Mouse (Mus musculus) cerebellum, adult 2 months (tissue): Measurements from ENCODE around the gene Fam228a. TPM values are rescaled to one million over a fixed set of nuclear protein-coding genes. Genes with fewer than 3 reads are reported as not detected.

Experiments
- DNase-seq, 2 experiments: peaks; one replicate each; pipeline ENCODE4 v3.0.0; 2021
- H3K27ac ChIP-seq: fragments of 200-500 bp; 2 replicates; pipeline ENCODE4 v1.5.1; 2012; ENCODE audit warnings: low read length, control low read depth, inconsistent platforms; ENCODE audit not compliant: insufficient read depth
- H3K27me3 ChIP-seq: fragments of 200-500 bp; 2 replicates; pipeline ENCODE4 v1.6.1; 2012; ENCODE audit warnings: inconsistent platforms, mild to moderate bottlenecking, low read length, moderate library complexity; ENCODE audit not compliant: control insufficient read depth, insufficient read depth
- H3K4me1 ChIP-seq: fragments of 200-500 bp; 2 replicates; pipeline ENCODE4 v1.6.1; 2011; ENCODE audit warnings: low read length; ENCODE audit not compliant: control insufficient read depth, insufficient read depth
- H3K4me3 ChIP-seq: fragments of 200-500 bp; replicated peaks from 2 replicates; pipeline ENCODE3; 2011; ENCODE audit warnings: mild to moderate bottlenecking, low read depth, low read length, control low read depth; ENCODE audit not compliant: insufficient read depth
- CTCF ChIP-seq: fragments of 200-500 bp; IDR thresholded peaks from 2 replicates; pipeline ENCODE4 v1.5.1; 2011; ENCODE audit warnings: low read depth, mild to moderate bottlenecking, control low read depth, low read length, moderate library complexity, borderline replicate concordance; ENCODE audit not compliant: insufficient read depth
- POLR2A ChIP-seq: fragments of 200-500 bp; IDR thresholded peaks from 2 replicates; pipeline ENCODE4 v1.6.1; 2011; ENCODE audit warnings: low read length, control low read depth, borderline replicate concordance; ENCODE audit not compliant: insufficient read depth
- WGBS: fragments of 180-500 bp; shearing (Covaris S2); methylation state at CpG from one replicate; pipeline ENCODE4 v1.1.7; 2018; 5-methylcytosine and 5-hydroxymethylcytosine counted together
- polyA plus RNA-seq: library from polyadenylated mRNA; depleted of rRNA; stranded (reverse); fragments of >200 nt; gene quantifications from 2 replicates; pipeline ENCODE4 v1.2.3, GENCODE M21; 2012

Gene Fam228a
- polyA plus RNA-seq, 1 experiment, result 2.1 TPM

GRCm38 (mm10) chr12:4732332-4732731 is 5.9 kb downstream of the Fam228a start:
- TF ChIP-seq CTCF, result no peak
- no peak for TF ChIP-seq POLR2A
- WGBS, result 60% methylated on average over 4 of the region's 4 CpGs
- Histone ChIP-seq H3K27me3 (no peaks in the 10 kb centered on the region), H3K4me1 (no peaks in the 10 kb centered on the region), H3K27ac (no peak overlapping the region), H3K4me3 (no peak overlapping the region)
- no peak for DNase-seq

- WGBS, result 62% methylated on average over 4 of the region's 4 CpGs
These were observed 6.6 kb downstream of the Fam228a start for GRCm38 (mm10) chr12:4731629-4732028.

GRCm38 (mm10) chr12:4729165-4729564 is 9.1 kb downstream of the Fam228a start:
- H3K27me3 ChIP-seq, result no peaks in the 10 kb centered on the region
- H3K4me1 ChIP-seq, result no peaks in the 10 kb centered on the region
- DNase-seq, result no peak
- no peak for TF ChIP-seq CTCF
- no peak for TF ChIP-seq POLR2A
- no peak overlapping the region for H3K4me3 ChIP-seq
- 94% methylated on average over 3 of the region's 3 CpGs for WGBS
- H3K27ac ChIP-seq, result no peak overlapping the region

More at GRCm38 (mm10) chr12:4731629-4732028, 6.6 kb downstream of the Fam228a start:
- Histone ChIP-seq H3K27ac (no peak overlapping the region), H3K4me3 (no peak overlapping the region), H3K27me3 (no peaks in the 10 kb centered on the region), H3K4me1 (no peaks in the 10 kb centered on the region)
- TF ChIP-seq POLR2A (no peak), CTCF (no peak)
- no peak for DNase-seq

GRCm38 (mm10) chr12:4719762-4720754 is 18.2 kb downstream of the Fam228a start:
- H3K4me3 ChIP-seq, result no peak overlapping the region
- DNase-seq, result no peak

GRCm38 (mm10) chr12:4719066-4719761 is 19.0 kb downstream of the Fam228a start:
- no peak overlapping the region for H3K4me3 ChIP-seq
- no peak for DNase-seq
- H3K27ac ChIP-seq, result no peak overlapping the region
- no peaks in the 10 kb centered on the region for H3K4me1 ChIP-seq
- H3K27me3 ChIP-seq, result no peaks in the 10 kb centered on the region
- 90% methylated on average over 13 of the region's 13 CpGs for WGBS
- TF ChIP-seq CTCF (no peak), POLR2A (no peak)

More at GRCm38 (mm10) chr12:4719762-4720754, 18.2 kb downstream of the Fam228a start:
- H3K4me1 ChIP-seq, result no peaks in the 10 kb centered on the region
- WGBS, result 77% methylated on average over 17 of the region's 17 CpGs
- no peak for TF ChIP-seq POLR2A
- TF ChIP-seq CTCF, result no peak
- no peak overlapping the region for H3K27ac ChIP-seq
- no peaks in the 10 kb centered on the region for H3K27me3 ChIP-seq

- Histone ChIP-seq H3K27ac (no peak overlapping the region), H3K4me3 (no peak overlapping the region), H3K27me3 (no peaks in the 10 kb centered on the region), H3K4me1 (no peaks in the 10 kb centered on the region)
- no peak for DNase-seq
- TF ChIP-seq POLR2A (no peak), CTCF (no peak)
- WGBS, result 27% methylated on average over 7 of the region's 7 CpGs
These were observed 20.8 kb downstream of the Fam228a start for GRCm38 (mm10) chr12:4717417-4717816.

GRCm38 (mm10) chr12:4715606-4716005 is 22.6 kb downstream of the Fam228a start:
- no peak for TF ChIP-seq POLR2A
- no peak for TF ChIP-seq CTCF
- no peak overlapping the region for H3K27ac ChIP-seq
- WGBS, result 76% methylated on average over 10 of the region's 10 CpGs
- no peaks in the 10 kb centered on the region for H3K4me1 ChIP-seq
- DNase-seq, result no peak
- no peaks in the 10 kb centered on the region for H3K27me3 ChIP-seq
- H3K4me3 ChIP-seq, result no peak overlapping the region

- no peaks in the 10 kb centered on the region for H3K27me3 ChIP-seq
- WGBS, result 66% methylated on average over 4 of the region's 4 CpGs
- TF ChIP-seq POLR2A, result no peak
- no peak for TF ChIP-seq CTCF
These were observed 24.9 kb downstream of the Fam228a start for GRCm38 (mm10) chr12:4713361-4713760.

More at GRCm38 (mm10) chr12:4713361-4713760, 24.9 kb downstream of the Fam228a start:
- H3K4me1 ChIP-seq, result no peaks in the 10 kb centered on the region
- H3K27ac ChIP-seq, result no peak overlapping the region
- no peak for DNase-seq
- H3K4me3 ChIP-seq, result no peak overlapping the region
